Mouse (Mus musculus): ENCODE data around the gene 2510009E07Rik.

- TF ChIP-seq CTCF (IDR thresholded peaks at IDR 0.05; ENCODE audit: extremely low read depth, insufficient read depth, low read length) (no peak), POLR2A (IDR thresholded peaks at IDR 0.05; ENCODE audit: extremely low read depth, insufficient read depth, low read length) (no peak)
These were observed 22.6 kb downstream of the 2510009E07Rik start for GRCm38 (mm10) chr16:21671878-21672277.

Measured in cortical plate, adult 2 months (tissue).